Mouse (Mus musculus): ENCODE results near the gene Nfe2l1.
A peak's percentile ranks its signal among the peaks of the same experiment; 100 is the strongest.

- TF ChIP-seq SMC3 (IDR thresholded peaks at IDR 0.05; ENCODE audit: low read depth, low read length) (no peak), BHLHE40 (IDR thresholded peaks at IDR 0.05; ENCODE audit: borderline replicate concordance, low read depth, low read length) (no peak), POLR2A (IDR thresholded peaks at IDR 0.05; ENCODE audit: control insufficient read depth in 1 of 2, insufficient read depth in 1 of 2, low read depth in 1 of 2, low read length in 2 of 2, poor library complexity in 1 of 2) (peak in 1 of 2 experiments; percentile 76; a peak in 2 of 4 replicates), EP300 (IDR thresholded peaks at IDR 0.05; ENCODE audit: low read depth in 1 of 2, low read length in 2 of 2) (no peak; a peak in 1 of 4 replicates), UBTF (IDR thresholded peaks at IDR 0.05; ENCODE audit: borderline replicate concordance, insufficient read depth, low read depth, low read length) (no peak), CTCF (IDR thresholded peaks at IDR 0.05 in 2 of 3, conservative IDR thresholded peaks at IDR 0.05 in 1 of 3; ENCODE audit: control insufficient read depth in 1 of 3, insufficient read depth in 1 of 3, low read depth in 2 of 3, low read length in 3 of 3, poor library complexity in 1 of 3, severe bottlenecking in 1 of 3) (no peak), ZNF384 (IDR thresholded peaks at IDR 0.05; ENCODE audit: low read depth, low read length) (no peak)
These were observed 360 bp downstream of the Nfe2l1 start for GRCm38 (mm10) chr11:96829403-96829812.

All from MEL (cell line).